Mouse (Mus musculus) 3T3-L1 (cell line): ENCODE measurements around the gene Spata13.
A peak's percentile ranks its signal among the peaks of the same experiment; 100 is the strongest.

Experiments
- DNase-seq: peaks from one replicate; pipeline ENCODE4 v3.0.0-alpha.2; 2015; ENCODE audit warnings: low read depth, low spot score

Spata13 gene

DNA sequence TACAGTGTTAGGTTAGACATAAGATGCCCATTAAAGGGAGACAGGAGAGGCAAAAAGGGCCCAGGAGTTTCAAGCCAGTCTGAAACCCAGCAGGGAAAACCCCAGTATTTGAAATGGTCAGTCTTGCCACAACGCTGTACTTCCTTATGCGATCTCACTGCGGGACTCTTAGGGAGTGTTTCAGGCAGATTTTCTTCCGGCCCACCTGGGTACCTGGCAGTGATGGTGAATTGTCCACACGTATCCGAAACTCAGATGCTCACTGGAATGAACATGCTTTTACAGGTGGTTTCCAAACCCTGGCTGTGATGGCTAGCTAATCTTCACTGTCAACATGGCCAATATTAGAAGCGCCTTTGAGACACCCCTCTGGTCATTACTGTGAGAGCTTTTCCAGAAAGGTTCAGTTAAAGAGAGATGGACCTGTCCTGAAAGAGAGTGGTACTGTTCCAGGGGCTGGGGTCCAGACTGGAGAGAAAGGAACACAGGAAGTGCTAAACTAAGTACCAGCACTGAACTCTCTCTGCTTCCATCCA is 148.4 kb downstream of the Spata13 start:
- no peak for DNase-seq

DNA sequence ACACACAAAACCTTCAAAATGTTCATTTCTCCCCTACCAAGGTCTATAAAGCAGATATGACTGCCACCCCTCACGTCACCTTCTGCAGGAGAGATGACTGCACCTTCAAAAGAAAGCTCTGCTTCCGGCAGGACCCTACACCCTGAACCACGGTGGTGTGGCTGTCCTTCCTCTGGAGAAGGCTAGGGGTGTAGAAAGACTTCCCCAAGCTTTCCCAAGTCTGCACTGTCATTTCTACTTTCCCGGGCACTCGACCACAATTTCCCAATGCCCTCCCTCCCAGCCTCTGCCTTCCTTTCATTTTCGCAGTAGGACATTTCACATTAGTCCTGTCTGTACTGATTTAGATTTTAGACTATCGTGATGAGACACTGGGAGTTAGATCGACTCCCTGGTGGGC is 149.4 kb downstream of the Spata13 start:
- DNase-seq: no peak

DNA sequence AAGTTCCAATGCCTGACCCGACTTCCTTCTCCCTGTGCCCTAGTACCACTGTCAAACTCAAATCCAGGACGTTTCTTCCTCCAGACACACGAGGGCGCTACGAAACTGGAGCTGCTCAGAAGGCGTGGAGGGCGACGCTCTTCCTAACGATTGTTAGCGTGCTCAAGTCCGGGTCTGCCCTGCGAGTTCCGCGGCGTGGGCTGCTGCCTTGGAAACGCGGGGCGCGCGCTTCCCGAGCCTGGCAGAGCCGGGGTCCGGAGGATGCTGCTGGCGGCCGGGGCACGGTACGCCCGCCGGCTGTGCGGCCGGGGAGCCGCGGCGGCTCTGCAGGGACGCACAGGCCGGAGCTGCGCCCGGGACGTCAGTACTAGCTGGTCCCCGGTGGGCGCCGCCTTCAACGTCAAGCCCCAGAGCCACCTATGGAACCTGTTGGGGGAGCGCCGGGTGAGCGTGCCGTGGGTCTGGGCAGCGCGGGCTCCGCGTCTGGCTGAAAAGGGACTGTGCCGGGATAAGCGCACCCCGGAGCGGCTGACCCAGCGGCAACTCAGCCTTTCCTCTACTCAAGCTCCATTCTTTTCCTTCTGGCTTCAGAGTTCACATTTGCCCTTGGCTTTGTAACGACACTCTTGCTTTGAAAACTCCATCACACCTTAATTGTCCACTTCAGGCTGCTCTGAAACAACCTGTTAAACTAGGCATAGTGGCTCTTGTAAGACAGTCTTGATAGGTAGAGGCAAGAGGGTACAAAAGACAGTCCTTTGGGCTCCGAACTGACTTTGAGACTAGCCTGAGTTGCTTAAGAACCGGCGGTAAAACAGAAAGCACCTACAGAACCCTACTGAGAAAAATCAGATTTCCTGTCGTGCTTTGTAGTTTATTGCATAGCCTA is 150.9 kb downstream of the Spata13 start, which contains the start of gene Mipep:
Gene Mipep, plus strand, starts transcription at position 147 of the 889 bp plus-strand sequence.
- DNase-seq: peak; percentile 92

DNA sequence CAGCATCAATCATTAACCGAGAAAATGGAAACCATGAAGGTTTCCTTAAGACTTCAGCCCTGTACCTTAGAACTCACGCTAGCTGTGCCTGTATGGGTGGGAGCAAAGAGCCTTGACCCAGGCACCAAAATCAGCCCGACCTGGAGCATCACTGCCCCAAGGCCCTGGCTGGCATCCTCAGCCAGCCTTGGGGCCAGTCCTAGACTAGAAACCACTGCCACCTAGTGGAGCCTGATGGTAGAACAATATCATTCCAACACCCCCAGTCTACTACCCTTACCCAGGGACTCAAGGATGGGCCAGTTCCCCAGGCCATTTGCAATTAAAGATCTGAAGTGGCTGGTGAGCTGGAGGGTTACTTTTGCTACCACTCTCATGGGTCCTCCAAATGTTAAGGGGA is 156.3 kb downstream of the Spata13 start:
- DNase-seq: peak; percentile 74

DNA sequence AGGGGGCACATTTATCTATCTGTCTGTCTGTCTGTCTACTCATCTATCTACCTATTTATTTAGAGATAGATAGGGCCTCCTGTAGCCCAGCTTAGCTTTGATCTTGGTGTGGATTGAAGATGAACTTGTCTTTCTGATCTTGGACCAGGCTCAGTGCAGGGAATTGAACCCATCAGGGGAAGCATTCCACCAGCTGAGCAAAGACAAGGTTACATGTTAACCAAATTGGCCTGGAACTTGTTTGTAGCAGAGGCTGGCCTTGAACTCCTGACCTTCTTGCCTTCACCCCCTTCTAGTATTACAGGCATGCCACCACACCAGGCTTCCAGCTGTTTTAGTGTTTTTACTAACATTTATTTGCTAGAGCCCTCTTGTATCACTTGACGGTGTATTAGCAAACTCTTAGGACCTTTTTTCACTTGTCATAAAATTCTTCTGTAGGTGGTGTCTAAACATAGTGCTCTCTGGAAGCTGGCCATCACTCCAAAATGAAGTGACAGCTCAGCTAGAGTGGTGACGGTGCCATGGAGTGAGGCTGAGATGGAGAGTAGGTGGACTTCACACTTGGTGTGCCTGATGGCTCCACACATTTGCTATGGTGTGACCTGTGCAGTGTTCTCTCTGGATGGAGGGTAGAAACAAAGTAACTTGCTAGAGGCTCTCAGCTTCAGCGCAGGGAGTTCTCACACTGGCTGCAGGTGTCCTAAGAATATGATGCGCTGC is 163.0 kb downstream of the Spata13 start:
- no peak for DNase-seq

DNA sequence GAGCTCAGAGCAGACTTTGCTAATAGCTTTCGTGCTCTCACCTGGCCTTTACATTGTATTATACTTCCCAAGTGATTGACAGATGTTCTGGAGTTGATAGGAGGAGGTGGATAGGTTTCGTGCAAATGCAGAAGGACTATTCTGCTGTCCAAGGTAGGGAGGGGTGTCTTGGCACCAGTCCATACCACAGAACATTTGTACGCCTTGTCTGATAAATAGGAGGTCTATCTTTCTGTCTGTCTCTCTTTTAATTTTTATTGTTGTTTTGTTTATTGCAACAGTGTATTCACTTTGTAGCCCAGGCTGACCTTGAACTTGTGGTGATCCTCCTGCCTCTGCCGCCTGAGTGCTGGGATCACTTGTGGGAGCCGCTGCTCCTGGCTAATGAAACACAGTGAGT is 163.8 kb downstream of the Spata13 start:
- DNase-seq: no peak

DNA sequence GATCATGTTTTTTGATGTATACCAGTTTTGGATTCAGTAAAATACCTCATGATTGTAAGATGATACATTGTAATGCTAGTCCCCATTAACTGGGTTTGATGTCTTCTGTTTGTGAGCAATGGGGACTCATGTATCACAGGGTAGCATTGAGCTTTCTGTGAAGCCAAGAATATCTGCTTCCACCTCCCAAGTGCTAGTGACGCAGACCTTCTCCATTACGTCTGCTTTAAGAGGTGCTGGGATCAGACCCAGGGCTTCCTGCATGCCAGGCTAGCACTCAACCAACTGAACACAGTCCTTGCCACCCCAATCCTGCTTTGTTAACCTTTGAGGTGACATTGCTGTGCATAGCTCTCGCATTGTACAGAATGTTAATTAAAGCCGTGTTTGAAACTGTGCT is 164.9 kb downstream of the Spata13 start:
- no peak for DNase-seq

DNA sequence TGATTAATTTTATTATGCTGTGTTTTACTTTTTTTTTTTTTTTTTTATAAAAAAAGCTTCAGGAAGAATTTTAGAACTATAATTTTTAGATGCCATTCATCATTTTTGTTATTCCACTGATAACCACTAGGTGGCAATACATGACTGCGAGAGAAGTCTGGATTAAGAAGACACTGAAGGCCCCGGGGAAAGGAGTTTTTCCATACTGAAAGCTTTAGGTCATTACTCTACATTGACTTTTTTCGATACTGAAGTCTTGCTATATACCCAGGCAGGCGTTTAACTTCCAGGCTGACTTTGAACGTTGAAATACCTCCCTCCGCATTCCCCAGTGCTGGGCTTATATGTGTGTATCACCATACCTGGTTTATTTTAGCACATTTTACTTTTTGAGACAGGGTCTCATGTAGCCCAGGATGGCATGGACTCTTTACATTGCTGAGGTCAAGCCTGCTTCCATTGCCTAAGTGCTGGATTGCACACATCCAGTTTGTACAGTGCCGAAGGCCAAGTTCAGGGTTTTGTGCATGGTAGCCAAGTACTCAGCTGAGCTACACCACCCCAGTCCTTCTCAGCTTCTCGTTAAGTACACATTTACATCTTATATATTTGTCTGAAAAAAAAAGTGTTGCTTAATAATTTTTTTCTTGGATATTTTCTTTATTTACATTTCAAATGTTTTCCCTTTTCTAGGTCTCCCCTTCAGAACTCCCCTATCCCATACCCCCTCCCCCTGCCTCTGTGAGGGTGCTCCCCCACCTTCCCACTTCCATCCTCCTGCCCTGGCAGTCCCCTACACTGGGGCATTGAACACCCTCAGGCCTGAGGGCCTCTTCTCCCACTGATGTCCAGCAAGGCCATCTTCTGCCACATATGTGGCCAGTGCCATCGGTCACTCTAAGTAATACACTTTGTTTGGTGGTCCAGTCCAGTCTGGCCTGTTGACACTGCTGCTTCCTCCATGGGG is 166.2 kb downstream of the Spata13 start:
- DNase-seq: peak; percentile 83

DNA sequence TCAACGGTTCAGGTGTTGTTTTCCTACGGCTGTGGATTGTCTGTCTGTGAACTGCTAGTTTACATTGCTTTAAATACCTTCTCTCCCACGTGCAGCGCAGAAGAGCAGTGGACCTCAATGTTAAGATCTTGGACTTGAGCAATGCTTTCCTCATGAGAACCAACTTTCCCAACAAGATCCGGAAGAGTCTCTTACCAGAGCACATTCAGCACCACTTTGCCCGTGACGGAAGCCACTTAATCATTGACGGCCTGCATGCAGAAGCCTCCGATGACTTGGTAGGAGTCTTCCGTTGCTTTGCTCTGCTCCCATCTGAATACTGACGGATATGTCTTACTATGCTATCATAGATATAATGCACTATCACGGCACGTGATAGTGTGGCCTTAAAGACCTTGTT is 168.2 kb downstream of the Spata13 start:
- no peak for DNase-seq

DNA sequence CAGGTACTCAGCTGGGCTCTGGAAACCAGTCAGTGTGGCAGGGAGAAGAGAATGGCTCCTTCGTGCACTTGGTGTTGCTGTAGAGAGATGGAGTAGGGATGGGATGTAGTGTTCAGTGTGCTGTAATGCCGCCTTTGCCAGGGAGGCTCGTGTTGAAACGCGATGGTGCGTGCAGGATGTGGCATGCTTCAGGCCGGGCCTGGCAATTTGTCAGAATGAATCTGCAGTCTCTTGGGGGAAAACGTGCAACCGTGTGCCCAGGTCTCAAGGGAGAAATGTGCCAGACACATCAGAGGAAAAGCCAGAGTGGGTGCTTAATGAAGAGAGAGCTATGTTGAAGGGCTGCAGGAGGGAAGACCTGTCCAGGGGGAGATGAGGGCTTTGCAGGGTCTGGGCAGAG is 171.2 kb downstream of the Spata13 start:
- DNase-seq: no peak

DNA sequence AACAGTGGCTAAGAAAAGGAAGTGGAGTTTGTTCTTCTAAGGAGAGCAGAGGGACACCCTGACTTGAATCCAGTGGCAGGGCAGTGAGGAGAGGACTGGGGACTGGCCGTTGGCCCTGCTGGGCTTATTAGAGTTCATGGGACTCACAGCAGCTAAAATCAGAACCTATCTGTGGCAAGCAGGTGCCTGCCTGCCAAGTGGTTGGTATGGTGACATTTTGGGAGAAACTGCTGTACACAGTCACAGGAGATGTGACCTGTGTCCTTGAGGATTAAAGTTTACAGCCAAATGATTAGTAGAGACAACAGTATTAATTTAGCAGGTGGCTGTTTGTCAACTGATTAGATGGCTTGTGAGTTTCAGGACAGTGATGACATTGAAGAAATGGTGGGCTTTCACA is 172.1 kb downstream of the Spata13 start:
- DNase-seq: no peak

DNA sequence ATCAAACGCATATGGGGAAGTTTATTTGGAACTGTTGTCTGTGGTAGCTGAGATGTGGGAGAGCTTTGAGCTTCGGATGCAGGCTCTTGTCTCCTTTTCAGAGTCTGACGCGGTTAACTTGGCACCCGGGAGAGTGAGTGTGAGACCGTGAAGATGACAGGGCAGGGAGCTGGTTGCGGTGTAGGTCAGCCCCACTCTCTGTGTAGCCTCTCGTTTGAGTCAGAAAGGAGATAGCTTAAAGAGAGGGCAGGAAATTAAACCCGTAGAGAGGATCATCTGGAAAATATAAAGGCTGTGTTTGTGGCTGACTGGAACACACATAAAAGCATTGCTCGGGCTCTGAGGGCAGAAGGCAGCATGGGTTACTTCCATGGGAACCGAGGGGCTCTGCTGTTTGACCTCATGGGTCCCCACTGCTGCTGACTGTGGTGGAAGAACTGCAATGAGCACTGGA is 173.1 kb downstream of the Spata13 start:
- DNase-seq: no peak

DNA sequence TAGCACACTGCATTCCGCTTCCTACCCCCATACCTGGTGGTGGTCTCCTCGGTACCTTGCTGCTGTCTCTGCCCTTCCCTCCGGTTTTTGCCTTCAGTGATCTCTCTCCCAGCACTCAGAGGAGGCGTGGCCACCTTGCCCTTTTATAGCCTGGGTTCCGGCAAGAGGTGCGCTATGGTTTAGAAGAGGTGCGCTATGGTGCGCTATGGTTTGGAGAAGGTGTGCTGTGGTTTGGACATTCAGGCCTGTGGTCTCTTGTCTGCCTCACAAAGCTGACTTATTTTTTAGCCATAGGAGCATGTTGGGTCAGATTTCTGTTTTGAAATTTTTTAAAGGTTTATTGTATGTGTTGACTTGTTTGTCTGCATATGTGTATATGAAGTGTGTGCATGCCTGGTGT is 176.1 kb downstream of the Spata13 start:
- DNase-seq: no peak

DNA sequence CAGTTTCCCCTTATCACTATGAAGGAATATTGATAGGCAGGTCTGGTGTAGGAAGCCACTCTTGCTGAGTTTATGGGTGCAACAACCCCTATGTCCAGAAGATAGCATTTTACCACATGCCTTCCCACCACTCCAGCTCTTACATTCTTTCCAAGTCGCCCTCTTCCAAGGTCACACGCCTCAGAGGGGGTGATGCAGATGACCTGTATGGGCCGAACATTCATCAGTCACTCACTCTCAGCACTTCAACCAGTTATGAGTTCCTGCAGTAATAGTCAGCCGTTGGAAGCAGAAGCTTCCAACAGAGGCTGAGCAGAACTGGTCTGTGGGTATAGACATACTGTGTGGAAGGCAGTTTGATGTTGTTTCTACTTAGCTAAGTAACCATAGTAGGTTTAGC is 177.7 kb downstream of the Spata13 start:
- DNase-seq: no peak
